Mouse (Mus musculus) neural tube, embryonic 15.5 days (tissue): Measurements from ENCODE around the gene Gamt. TPM values are rescaled to one million over a fixed set of nuclear protein-coding genes. Genes with fewer than 3 reads are reported as not detected.
"Not testable (repeated sequence)": the region's sequence is repeated elsewhere in the genome, so short reads cannot be mapped to it uniquely, and the experiment has no call there.

Source experiments
- ATAC-seq: fragments of 200-750 bp; cut with Nextera tagmentation; 2 replicates; pipeline ENCODE4 v1.8.0; 2017; ENCODE audit warnings: mild to moderate bottlenecking, moderate TSS enrichment, moderate library complexity; ENCODE audit not compliant: low FRiP score
- H3K27ac ChIP-seq: fragments of 300-500 bp; sonication (generic); replicated peaks from 2 replicates; pipeline ENCODE4 v1.5.1; 2015; ENCODE audit warnings: mild to moderate bottlenecking, inconsistent platforms
- H3K27me3 ChIP-seq: fragments of 300-500 bp; sonication (generic); replicated peaks from 2 replicates; pipeline ENCODE4 v1.6.1; 2015; ENCODE audit warnings: inconsistent platforms
- H3K36me3 ChIP-seq: fragments of 300-500 bp; sonication (generic); 2 replicates; pipeline ENCODE4 v1.6.1; 2015; ENCODE audit warnings: inconsistent platforms
- H3K4me1 ChIP-seq: fragments of 300-500 bp; sonication (generic); 2 replicates; pipeline ENCODE4 v1.6.1; 2015; ENCODE audit warnings: inconsistent platforms
- H3K4me2 ChIP-seq: fragments of 300-500 bp; sonication (generic); 2 replicates; pipeline ENCODE4 v1.6.1; 2015; ENCODE audit warnings: inconsistent platforms, mild to moderate bottlenecking, moderate library complexity
- H3K4me3 ChIP-seq: fragments of 300-500 bp; sonication (generic); replicated peaks from 2 replicates; pipeline ENCODE4 v1.5.1; 2015; ENCODE audit warnings: mild to moderate bottlenecking, inconsistent platforms
- H3K9ac ChIP-seq: fragments of 300-500 bp; sonication (generic); replicated peaks from 2 replicates; pipeline ENCODE4 v1.6.1; 2015; ENCODE audit warnings: mild to moderate bottlenecking, inconsistent platforms
- H3K9me3 ChIP-seq: fragments of 300-500 bp; sonication (generic); replicated peaks from 2 replicates; pipeline ENCODE4 v1.6.1; 2016; ENCODE audit warnings: inconsistent platforms
- WGBS: fragments of 180-500 bp; shearing (Covaris S2); methylation state at CpG from one replicate; pipeline ENCODE4 v1.1.7; 2015; ENCODE audit warnings: mixed read lengths; 5-methylcytosine and 5-hydroxymethylcytosine counted together
- polyA plus RNA-seq: library from polyadenylated mRNA; unstranded; fragments of >200 nt; fragmentation: Nextera tagmentation; extraction: Ambion mirVana; gene quantifications from 2 replicates; pipeline ENCODE4 v1.2.1, GENCODE M21; 2015

Gamt gene
- polyA plus RNA-seq, 1 experiment from 2014 or later: 34.6 TPM

GRCm38 (mm10) chr10:80254331-80255297 lies 6.2 kb downstream of the Gamt start:
- Histone ChIP-seq H3K9ac (no peak overlapping the region), H3K36me3 (peaks cover 59% of the 10 kb centered on the region), H3K4me1 (peaks cover 39% of the 10 kb centered on the region), H3K4me3 (no peak overlapping the region), H3K27ac (no peak overlapping the region), H3K9me3 (no peaks in the 10 kb centered on the region), H3K27me3 (no peaks in the 10 kb centered on the region), H3K4me2 (no peak overlapping the region)
- ATAC-seq: no peak
- WGBS: 97% methylated on average over 26 of the region's 26 CpGs

- Histone ChIP-seq H3K27ac (no peak overlapping the region), H3K4me3 (no peak overlapping the region), H3K36me3 (peaks cover 55% of the 10 kb centered on the region), H3K4me1 (peaks cover 31% of the 10 kb centered on the region), H3K27me3 (no peaks in the 10 kb centered on the region), H3K9me3 (no peaks in the 10 kb centered on the region), H3K9ac (no peak overlapping the region), H3K4me2 (no peak overlapping the region)
- 86% methylated on average over 6 of the region's 6 CpGs for WGBS
- ATAC-seq: no peak
Observed at GRCm38 (mm10) chr10:80253551-80253950, 7.3 kb downstream of the Gamt start.

- Histone ChIP-seq H3K27me3 (no peaks in the 10 kb centered on the region), H3K4me1 (peaks cover 36% of the 10 kb centered on the region), H3K36me3 (peaks cover 47% of the 10 kb centered on the region), H3K4me3 (no peak overlapping the region), H3K4me2 (no peak overlapping the region), H3K9ac (0 out of 2 replicates have a peak overlapping the region, but pooled peaks have one; percentile 11), H3K9me3 (no peaks in the 10 kb centered on the region), H3K27ac (no peak overlapping the region)
- no peak for ATAC-seq
- 95% methylated on average over 11 of the region's 11 CpGs for WGBS
Observed at GRCm38 (mm10) chr10:80252493-80253274, 8.1 kb downstream of the Gamt start.

- Histone ChIP-seq H3K4me3 (no peak overlapping the region), H3K27ac (no peak overlapping the region), H3K36me3 (peaks cover 43% of the 10 kb centered on the region), H3K9ac (0 out of 2 replicates have a peak overlapping the region, but pooled peaks have one; percentile 11), H3K4me2 (no peak overlapping the region), H3K27me3 (no peaks in the 10 kb centered on the region), H3K4me1 (peaks cover 37% of the 10 kb centered on the region), H3K9me3 (no peaks in the 10 kb centered on the region)
- ATAC-seq: no peak
Observed at GRCm38 (mm10) chr10:80252011-80252410, 8.8 kb downstream of the Gamt start.

DNA sequence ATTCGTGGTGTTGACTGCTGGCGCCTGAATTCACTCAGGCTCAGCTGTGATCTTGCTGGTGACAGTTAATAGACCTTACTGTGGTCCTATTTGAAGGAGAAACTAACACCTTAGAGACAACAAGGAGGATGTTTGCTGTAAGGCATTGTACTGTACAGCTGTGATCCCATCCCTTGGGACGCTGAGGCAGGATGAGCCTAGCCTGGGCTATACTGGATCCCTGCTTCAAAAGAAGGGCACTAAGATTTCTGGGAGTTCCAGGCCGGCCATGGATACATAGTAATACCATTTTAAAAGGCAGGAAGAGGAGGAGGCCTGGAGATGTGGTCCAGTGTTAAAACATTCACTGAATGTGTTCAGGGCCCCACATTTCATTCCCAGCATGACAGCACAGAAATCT lies 10.2 kb downstream of the Gamt start:
- no peaks in the 10 kb centered on the region for H3K27me3 ChIP-seq
- no peaks in the 10 kb centered on the region for H3K9me3 ChIP-seq
- H3K4me3 ChIP-seq: peak overlapping the region; percentile 73
- H3K4me1 ChIP-seq: peaks cover 38% of the 10 kb centered on the region
- H3K4me2 ChIP-seq: peak overlapping the region; percentile 91
- peaks cover 30% of the 10 kb centered on the region for H3K36me3 ChIP-seq
- 0 out of 2 replicates have a peak overlapping the region, but pooled peaks have one; percentile 75 for H3K9ac ChIP-seq
- ATAC-seq: no peak
- no peak overlapping the region for H3K27ac ChIP-seq
- 86% methylated on average over 4 of the region's 4 CpGs for WGBS

- peaks cover 25% of the 10 kb centered on the region for H3K36me3 ChIP-seq
- peaks cover 43% of the 10 kb centered on the region for H3K4me1 ChIP-seq
- peak overlapping the region; percentile 73 for H3K4me3 ChIP-seq
- H3K27me3 ChIP-seq: no peaks in the 10 kb centered on the region
- no peaks in the 10 kb centered on the region for H3K9me3 ChIP-seq
- peak overlapping the region; percentile 91 for H3K4me2 ChIP-seq
- 43% methylated on average over 2 of the region's 2 CpGs for WGBS
- H3K9ac ChIP-seq: peak overlapping the region; percentile 75
- no peak for ATAC-seq
- H3K27ac ChIP-seq: peak overlapping the region; percentile 92
Observed at GRCm38 (mm10) chr10:80250059-80250458, 10.8 kb downstream of the Gamt start.

GRCm38 (mm10) chr10:80248971-80249640 lies 11.7 kb downstream of the Gamt start, which contains the start of gene Ndufs7:
Gene Ndufs7, plus strand, starts transcription at chr10:80249121.
- no peaks in the 10 kb centered on the region for H3K27me3 ChIP-seq
- H3K9ac ChIP-seq: peak within 1 kb of the TSS; percentile 75
- peak; percentile 89 for ATAC-seq
- H3K9me3 ChIP-seq: no peaks in the 10 kb centered on the region
- peaks cover 20% of the 10 kb centered on the region for H3K36me3 ChIP-seq
- under 1% methylated on average over 53 of the region's 53 CpGs for WGBS
- H3K4me2 ChIP-seq: peak within 1 kb of the TSS; percentile 91
- peaks cover 44% of the 10 kb centered on the region for H3K4me1 ChIP-seq
- H3K27ac ChIP-seq: peak within 1 kb of the TSS; percentile 92
- peak within 1 kb of the TSS; percentile 73 for H3K4me3 ChIP-seq

DNA sequence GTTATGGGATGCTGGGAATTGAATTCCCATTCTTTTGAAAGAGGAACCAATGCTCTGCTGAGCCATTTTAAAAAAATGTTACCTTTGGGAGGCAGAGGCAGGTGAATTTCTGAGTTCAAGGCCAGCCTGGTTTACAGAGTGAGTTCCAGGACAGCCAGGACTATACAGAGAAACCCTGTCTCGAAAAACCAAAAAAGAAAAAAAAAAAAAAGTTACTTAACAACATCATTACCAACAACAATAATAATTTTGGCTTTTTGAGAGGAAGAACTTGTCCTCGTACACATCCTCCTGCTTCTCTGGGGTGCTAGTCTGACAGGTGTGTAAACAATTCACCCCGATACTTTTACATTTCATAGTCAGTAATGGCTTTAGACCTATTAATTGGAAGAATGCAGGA lies 12.4 kb downstream of the Gamt start:
- not testable (repeated sequence) for ATAC-seq, H3K27me3 ChIP-seq, H3K9ac ChIP-seq, H3K9me3 ChIP-seq
- H3K4me2 ChIP-seq: peak overlapping the region; percentile 91
- WGBS: 39% methylated on average over 3 of the region's 3 CpGs
- peaks cover 44% of the 10 kb centered on the region for H3K4me1 ChIP-seq
- peaks cover 20% of the 10 kb centered on the region for H3K36me3 ChIP-seq
- 0 out of 2 replicates have a peak overlapping the region, but pooled peaks have one; percentile 39 for H3K27ac ChIP-seq
- peak overlapping the region; percentile 73 for H3K4me3 ChIP-seq

DNA sequence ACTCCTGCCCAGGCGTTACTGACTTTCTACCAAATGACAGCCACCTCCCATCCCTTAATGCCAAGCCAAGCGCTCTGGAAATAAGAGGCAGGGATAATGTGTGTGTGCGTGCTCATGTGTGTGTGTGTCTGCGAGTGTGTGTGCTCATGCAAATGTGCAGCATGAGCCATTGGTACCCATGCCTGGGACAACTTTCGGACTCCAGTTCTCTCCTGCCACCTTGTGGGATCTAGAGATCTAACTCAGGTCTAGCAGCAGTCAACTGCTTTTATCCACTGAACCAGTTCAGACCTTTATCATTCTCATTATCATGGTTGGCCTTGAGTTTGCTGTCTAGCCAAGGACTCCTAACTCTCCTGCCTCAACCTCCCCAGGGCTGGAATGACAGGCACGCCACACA lies 13.0 kb downstream of the Gamt start:
- 0 out of 2 replicates have a peak overlapping the region, but pooled peaks have one; percentile 39 for H3K27ac ChIP-seq
- H3K9ac ChIP-seq: no peak overlapping the region
- H3K4me1 ChIP-seq: peaks cover 44% of the 10 kb centered on the region
- H3K36me3 ChIP-seq: peaks cover 22% of the 10 kb centered on the region
- no peaks in the 10 kb centered on the region for H3K27me3 ChIP-seq
- WGBS: 46% methylated on average over 6 of the region's 6 CpGs
- 0 out of 2 replicates have a peak overlapping the region, but pooled peaks have one; percentile 91 for H3K4me2 ChIP-seq
- no peaks in the 10 kb centered on the region for H3K9me3 ChIP-seq
- H3K4me3 ChIP-seq: no peak overlapping the region
- no peak for ATAC-seq

DNA sequence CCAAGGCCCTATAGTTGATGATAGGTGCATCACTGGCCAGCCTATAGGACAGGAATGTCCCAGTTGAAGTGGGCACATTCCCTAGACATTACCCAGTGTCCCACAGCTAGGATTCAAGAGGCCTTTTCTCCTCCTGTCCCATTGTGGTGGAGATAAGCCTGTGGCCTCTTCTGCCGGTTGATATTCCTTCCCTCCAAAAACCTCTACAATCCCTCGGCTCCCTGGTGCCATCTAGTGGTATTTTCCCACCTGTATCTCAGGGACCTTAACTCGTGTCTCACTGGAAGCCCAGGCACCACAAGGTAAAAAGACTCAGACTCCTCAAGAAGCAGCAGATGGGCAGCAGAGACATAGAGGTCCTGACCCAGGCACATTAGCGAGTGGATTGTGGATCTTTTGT lies 15.2 kb downstream of the Gamt start:
- 5% methylated on average over 4 of the region's 4 CpGs for WGBS
- H3K4me3 ChIP-seq: no peak overlapping the region
- H3K9ac ChIP-seq: peak overlapping the region; percentile 32; the same call in 1 of the 2 replicates
- no peak for ATAC-seq
- H3K27ac ChIP-seq: 0 out of 2 replicates have a peak overlapping the region, but pooled peaks have one; percentile 43
- H3K9me3 ChIP-seq: no peaks in the 10 kb centered on the region
- peaks cover 27% of the 10 kb centered on the region for H3K4me1 ChIP-seq
- H3K27me3 ChIP-seq: no peaks in the 10 kb centered on the region
- no peak overlapping the region for H3K4me2 ChIP-seq
- H3K36me3 ChIP-seq: peaks cover 38% of the 10 kb centered on the region
